Mouse (Mus musculus): Measurements from ENCODE around the gene Btbd11. TPM values are rescaled to one million over a fixed set of nuclear protein-coding genes. Genes with fewer than 3 reads are reported as not detected.

The Btbd11 gene
- total and polyA plus RNA-seq, 3 experiments: 10.1 to 18.5 (median 15.4) TPM

DNA sequence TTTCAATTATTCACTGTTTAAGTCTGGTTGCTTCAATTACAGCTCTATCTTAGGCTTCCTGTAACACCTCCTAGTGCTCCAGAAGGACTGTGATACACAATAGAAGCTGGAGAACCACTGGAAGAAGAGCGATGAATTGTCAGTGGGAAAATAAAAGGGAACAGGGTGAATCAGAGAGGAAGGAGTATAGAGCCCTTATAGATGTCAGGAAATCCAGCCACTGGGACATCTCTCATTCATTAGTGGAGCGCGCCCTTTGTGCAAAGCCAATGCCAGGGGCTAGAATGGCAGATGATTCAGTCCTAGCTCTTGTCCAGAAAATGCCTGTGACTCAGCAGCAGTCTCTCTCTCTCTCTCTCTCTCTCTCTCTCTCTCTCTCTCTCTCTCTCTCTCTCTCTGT, 59.3 kb downstream of the Btbd11 start:
- Histone ChIP-seq H3K27me3 (replicated peaks) (no peaks in the 10 kb centered on the region), H3K4me1 (ENCODE audit: control insufficient read depth in 1 of 2, insufficient read depth in 2 of 2) (peaks cover 12 to 65% of the 10 kb centered on the region in 2 experiments), H3K27ac (ENCODE audit: insufficient read depth, low read depth) (no peak overlapping the region), H3K79me2 (replicated peaks; ENCODE audit: control insufficient read depth, extremely low read depth, insufficient read depth, poor library complexity, severe bottlenecking) (no peaks in the 10 kb centered on the region), H3K9me3 (replicated peaks; ENCODE audit: low read length) (no peaks in the 10 kb centered on the region), H3K4me2 (ENCODE audit: insufficient read depth, low read depth, poor library complexity, severe bottlenecking) (no peak overlapping the region), H3K36me3 (replicated peaks in 1 of 2; ENCODE audit: control insufficient read depth in 1 of 2, insufficient read depth in 1 of 2, low read length in 1 of 2) (peaks cover 0 to 30% of the 10 kb centered on the region in 2 experiments), H3K9ac (ENCODE audit: insufficient read depth, low read depth) (no peak overlapping the region), H3K4me3 (replicated peaks in 1 of 3; ENCODE audit: low read depth in 2 of 3, low read length in 2 of 3, poor library complexity in 1 of 3) (no peak overlapping the region)
- no peak for DNase-seq (ENCODE audit: extremely low read depth)
- TF ChIP-seq RAD21 (IDR thresholded peaks at IDR 0.05; ENCODE audit: low read depth, low read length) (no peak), MAZ (IDR thresholded peaks at IDR 0.05; ENCODE audit: low read depth, low read length) (no peak), ETS1 (conservative IDR thresholded peaks at IDR 0.05; ENCODE audit: low read depth, low read length) (no peak), NRF1 (IDR thresholded peaks at IDR 0.05; ENCODE audit: low read depth, low read length) (no peak), HCFC1 (IDR thresholded peaks at IDR 0.05; ENCODE audit: low read depth, low read length) (no peak), CHD2 (IDR thresholded peaks at IDR 0.05; ENCODE audit: low read length) (no peak), MXI1 (IDR thresholded peaks at IDR 0.05; ENCODE audit: low read depth, low read length) (no peak), TCF12 (IDR thresholded peaks at IDR 0.05; ENCODE audit: low read depth, low read length) (no peak), BHLHE40 (IDR thresholded peaks at IDR 0.05; ENCODE audit: low read depth, low read length) (no peak), ZMIZ1 (IDR thresholded peaks at IDR 0.05; ENCODE audit: low read depth, low read length) (no peak), RCOR1 (conservative IDR thresholded peaks at IDR 0.05; ENCODE audit: low read depth, low read length) (no peak), MEF2A (IDR thresholded peaks at IDR 0.05; ENCODE audit: borderline replicate concordance, low read depth, low read length) (no peak), POLR2A (IDR thresholded peaks at IDR 0.05; ENCODE audit: low read depth, low read length) (no peak)
- dilution Hi-C loops (cut with MboI; ENCODE audit: extremely low pct_ligation_motif_present, extremely low pct_unique_long_range_greater_than_20kb, low sequenced_read_pairs): no loop called here
- in situ Hi-C loops (cut with MboI; ENCODE audit: low pct_ligation_motif_present, low pct_unique_long_range_greater_than_20kb, low sequenced_read_pairs): no loop called here

DNA sequence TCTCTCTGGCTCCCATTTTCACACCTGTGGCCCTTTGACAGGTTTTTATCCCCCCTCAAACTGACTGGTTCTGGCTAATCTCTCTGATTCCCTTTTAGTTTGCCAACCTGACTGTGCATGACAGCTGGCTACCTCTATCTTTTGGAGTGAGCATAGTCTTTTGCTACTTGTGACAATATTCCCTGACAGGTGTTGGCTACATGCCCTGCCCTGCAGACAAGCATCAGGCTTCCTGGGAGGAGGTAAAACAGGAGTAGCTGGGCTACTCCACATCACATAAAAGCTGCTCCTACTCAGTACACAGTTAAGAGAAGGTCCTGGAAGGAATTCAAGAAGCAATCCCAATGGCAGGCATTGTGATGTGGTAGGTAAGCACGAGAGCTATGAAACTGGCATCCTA, 60.1 kb downstream of the Btbd11 start:
- no peaks in the 10 kb centered on the region for H3K79me2 ChIP-seq (replicated peaks; ENCODE audit: control insufficient read depth, extremely low read depth, insufficient read depth, poor library complexity, severe bottlenecking)

More for the DNA sequence above, 60.1 kb downstream of the Btbd11 start:
- DNase-seq (ENCODE audit: extremely low read depth): no peak
- dilution Hi-C loops (cut with MboI; ENCODE audit: extremely low pct_ligation_motif_present, extremely low pct_unique_long_range_greater_than_20kb, low sequenced_read_pairs): no loop called here
- TF ChIP-seq MAX (IDR thresholded peaks at IDR 0.05; ENCODE audit: low read length) (no peak), SIN3A (IDR thresholded peaks at IDR 0.05; ENCODE audit: low read length) (no peak), KAT2A (IDR thresholded peaks at IDR 0.05; ENCODE audit: insufficient replicate concordance, low read length) (no peak), JUND (conservative IDR thresholded peaks at IDR 0.05; ENCODE audit: low read depth, low read length) (no peak), IRF4 (IDR thresholded peaks at IDR 0.05; ENCODE audit: low read depth, low read length) (no peak), ZNF384 (IDR thresholded peaks at IDR 0.05; ENCODE audit: low read depth, low read length) (no peak), MXI1 (IDR thresholded peaks at IDR 0.05; ENCODE audit: low read depth, low read length) (no peak), POLR2AphosphoS2 (IDR thresholded peaks at IDR 0.05; ENCODE audit: low read depth, low read length) (no peak), ZMIZ1 (IDR thresholded peaks at IDR 0.05; ENCODE audit: low read depth, low read length) (no peak), MYC (IDR thresholded peaks at IDR 0.05; ENCODE audit: low read depth, low read length) (no peak), TBP (conservative IDR thresholded peaks at IDR 0.05; ENCODE audit: low read depth, low read length) (no peak)
- no peak overlapping the region for H3K9ac ChIP-seq (ENCODE audit: insufficient read depth, low read depth)
- no peaks in the 10 kb centered on the region for H3K27me3 ChIP-seq (replicated peaks)
- no peak overlapping the region for H3K4me3 ChIP-seq (replicated peaks in 1 of 3; ENCODE audit: low read depth in 2 of 3, low read length in 2 of 3, poor library complexity in 1 of 3)
- no peaks in the 10 kb centered on the region for H3K9me3 ChIP-seq (replicated peaks; ENCODE audit: low read length)
- in situ Hi-C loops (cut with MboI; ENCODE audit: low pct_ligation_motif_present, low pct_unique_long_range_greater_than_20kb, low sequenced_read_pairs): no loop called here
- peaks cover 12 to 73% of the 10 kb centered on the region in 2 experiments for H3K4me1 ChIP-seq (ENCODE audit: control insufficient read depth in 1 of 2, insufficient read depth in 2 of 2)
- H3K36me3 ChIP-seq (replicated peaks in 1 of 2; ENCODE audit: control insufficient read depth in 1 of 2, insufficient read depth in 1 of 2, low read length in 1 of 2): peaks cover 0 to 32% of the 10 kb centered on the region in 2 experiments
- H3K4me2 ChIP-seq (ENCODE audit: insufficient read depth, low read depth, poor library complexity, severe bottlenecking): no peak overlapping the region
- H3K27ac ChIP-seq (ENCODE audit: insufficient read depth, low read depth): no peak overlapping the region

Data from CH12.LX (cell line).